Mouse (Mus musculus) forebrain, embryonic 16.5 days (tissue): Measurements from ENCODE around the gene Klrc1. TPM values are rescaled to one million over a fixed set of nuclear protein-coding genes. Genes with fewer than 3 reads are reported as not detected.
"Not testable (repeated sequence)": the region's sequence is repeated elsewhere in the genome, so short reads cannot be mapped to it uniquely, and the experiment has no call there.

Experiments
- ATAC-seq: fragments of 200-750 bp; cut with Nextera tagmentation; 2 replicates; pipeline ENCODE4 v1.8.0; 2017; ENCODE audit warnings: mild to moderate bottlenecking, moderate library complexity
- H3K27ac ChIP-seq: fragments of 300-500 bp; sonication (generic); 2 replicates; pipeline ENCODE4 v1.5.1; 2014; ENCODE audit warnings: low read length, control low read depth
- H3K27me3 ChIP-seq: fragments of 300-500 bp; sonication (generic); replicated peaks from 2 replicates; pipeline ENCODE4 v1.6.1; 2014; ENCODE audit warnings: low read length; ENCODE audit not compliant: control insufficient read depth, insufficient read depth
- H3K36me3 ChIP-seq: fragments of 300-500 bp; sonication (generic); 2 replicates; pipeline ENCODE4 v1.6.1; 2014; ENCODE audit not compliant: control insufficient read depth, insufficient read depth
- H3K4me1 ChIP-seq: fragments of 300-500 bp; sonication (generic); replicated peaks from 2 replicates; pipeline ENCODE4 v1.6.1; 2014; ENCODE audit warnings: low read length; ENCODE audit not compliant: control insufficient read depth, insufficient read depth
- H3K4me2 ChIP-seq: fragments of 300-500 bp; sonication (generic); 2 replicates; pipeline ENCODE4 v1.6.1; 2014; ENCODE audit warnings: mild to moderate bottlenecking, low read length, control low read depth
- H3K4me3 ChIP-seq: fragments of 300-500 bp; sonication (generic); replicated peaks from 2 replicates; pipeline ENCODE4 v1.5.1; 2014; ENCODE audit warnings: mild to moderate bottlenecking, low read length, control low read depth
- H3K9ac ChIP-seq: fragments of 300-500 bp; sonication (generic); replicated peaks from 2 replicates; pipeline ENCODE4 v1.6.1; 2014; ENCODE audit warnings: low read depth, low read length, control low read depth
- H3K9me3 ChIP-seq: fragments of 300-500 bp; sonication (generic); 2 replicates; pipeline ENCODE4 v1.6.1; 2016; ENCODE audit warnings: low read length; ENCODE audit not compliant: control insufficient read depth
- WGBS: fragments of 180-500 bp; shearing (Covaris S2); extraction: QIAGEN DNeasy Blood & Tissue Kit; methylation state at CpG from one replicate; pipeline ENCODE4 v1.1.7; 2014; 5-methylcytosine and 5-hydroxymethylcytosine counted together
- polyA plus RNA-seq: library from polyadenylated mRNA; unstranded; fragments of >200 nt; fragmentation: Nextera tagmentation; extraction: Ambion mirVana; gene quantifications from 2 replicates; pipeline ENCODE4 v1.2.1, GENCODE M21; 2015

Klrc1 gene
- polyA plus RNA-seq: not detected in 2 replicates

DNA sequence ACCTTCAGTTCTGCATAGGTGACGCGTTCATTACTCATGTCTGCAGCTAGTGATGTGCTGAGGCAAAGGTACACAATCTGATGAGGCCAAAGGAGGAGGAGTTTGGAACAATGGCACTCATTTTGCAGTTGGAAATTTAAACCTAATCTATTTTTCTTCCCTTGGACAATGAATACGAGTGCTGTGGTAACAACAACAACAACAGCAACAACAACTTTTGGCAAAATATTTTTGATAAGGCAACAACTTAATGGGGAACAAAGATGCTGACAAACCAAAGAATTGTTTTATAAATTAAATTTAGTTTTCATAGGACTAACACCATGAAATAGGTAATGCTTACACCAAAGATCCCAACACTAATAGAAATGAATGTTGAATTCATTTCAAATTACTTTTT lies at the start of gene Klrc1:
Gene Klrc1, minus strand, starts transcription at position 101 of the 400 bp plus-strand sequence.
- H3K36me3 ChIP-seq: no peaks in the 10 kb centered on the region
- H3K4me2 ChIP-seq: no peak within 1 kb of the TSS
- no peaks in the 10 kb centered on the region for H3K4me1 ChIP-seq
- no peaks in the 10 kb centered on the region for H3K9me3 ChIP-seq
- 84% methylated on average over 3 of the region's 3 CpGs for WGBS
- no peak within 1 kb of the TSS for H3K9ac ChIP-seq
- H3K27ac ChIP-seq: no peak within 1 kb of the TSS
- no peaks in the 10 kb centered on the region for H3K27me3 ChIP-seq
- H3K4me3 ChIP-seq: no peak within 1 kb of the TSS
- ATAC-seq: no peak

DNA sequence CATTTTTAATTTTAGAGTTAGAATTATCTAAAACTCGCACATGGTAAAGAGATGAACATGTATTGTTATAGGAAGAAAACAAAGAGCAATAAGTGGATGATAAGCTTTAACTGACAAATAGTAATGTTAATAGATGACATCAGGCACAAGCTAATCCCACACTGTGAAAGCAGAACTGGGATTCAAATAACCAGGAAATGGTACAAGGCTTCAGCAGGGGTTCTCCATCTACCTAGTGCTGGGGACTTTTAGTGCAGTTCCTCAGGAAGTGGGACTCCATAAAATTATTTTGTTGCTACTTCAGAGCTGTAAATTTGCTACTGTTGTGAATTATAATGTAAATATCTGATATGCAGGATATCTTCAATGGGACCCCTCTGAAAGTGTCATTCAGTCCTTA lies 48.5 kb upstream of the Klrc1 start:
- no peaks in the 10 kb centered on the region for H3K4me1 ChIP-seq
- 85% methylated on average over 1 of the region's 1 CpGs for WGBS
- no peak overlapping the region for H3K4me2 ChIP-seq
- H3K36me3 ChIP-seq: no peaks in the 10 kb centered on the region
- H3K9ac ChIP-seq: no peak overlapping the region
- no peak for ATAC-seq
- no peaks in the 10 kb centered on the region for H3K9me3 ChIP-seq
- H3K27ac ChIP-seq: no peak overlapping the region
- H3K27me3 ChIP-seq: no peaks in the 10 kb centered on the region
- no peak overlapping the region for H3K4me3 ChIP-seq

DNA sequence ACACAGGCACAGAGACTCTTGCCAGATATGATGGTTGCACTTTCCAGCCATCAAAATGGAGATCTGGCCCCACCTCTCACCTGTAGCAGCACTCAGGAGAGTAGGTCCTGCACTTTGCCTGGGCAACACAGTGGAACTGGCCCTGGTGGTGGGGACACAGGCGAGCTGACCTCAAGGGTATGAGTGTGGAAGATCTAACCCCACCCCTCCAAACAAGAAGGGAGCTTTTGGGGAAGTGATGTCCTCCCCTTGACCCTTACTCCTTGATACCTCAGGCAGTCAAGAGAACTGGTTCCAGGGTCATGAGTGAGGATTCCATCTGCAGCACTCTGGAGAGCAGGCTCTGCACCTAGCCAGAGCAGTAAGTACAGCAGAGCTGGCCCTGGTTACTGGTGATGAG lies 42.6 kb upstream of the Klrc1 start:
- Histone ChIP-seq H3K4me1 (no peaks in the 10 kb centered on the region), H3K9ac (no peak overlapping the region), H3K27ac (no peak overlapping the region), H3K4me2 (no peak overlapping the region), H3K4me3 (no peak overlapping the region), H3K36me3 (no peaks in the 10 kb centered on the region), H3K27me3 (no peaks in the 10 kb centered on the region), H3K9me3 (no peaks in the 10 kb centered on the region)
- 57% methylated on average over 1 of the region's 1 CpGs for WGBS
- ATAC-seq: no peak

DNA sequence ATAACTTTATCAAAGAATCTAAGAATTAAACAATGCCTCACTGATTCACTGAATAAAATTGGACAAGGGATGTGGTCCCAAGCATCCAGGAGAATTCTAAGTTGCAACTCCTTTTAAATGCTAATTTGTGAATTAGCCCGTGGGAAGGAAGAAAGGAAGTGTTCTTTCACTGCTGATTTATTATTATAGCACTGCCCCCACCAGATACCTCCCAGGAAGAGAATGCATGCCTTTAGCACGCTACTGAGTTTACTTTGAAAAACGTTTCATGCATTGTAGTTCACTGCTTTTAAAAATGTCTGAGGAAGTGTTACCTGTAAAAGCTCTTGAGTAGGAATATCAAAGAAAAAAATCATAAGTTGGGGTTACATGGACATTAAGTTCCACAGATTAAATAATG lies 41.7 kb upstream of the Klrc1 start:
- ATAC-seq: no peak
- Histone ChIP-seq H3K9ac (no peak overlapping the region), H3K27ac (no peak overlapping the region), H3K4me1 (no peaks in the 10 kb centered on the region), H3K4me2 (no peak overlapping the region), H3K36me3 (no peaks in the 10 kb centered on the region), H3K9me3 (no peaks in the 10 kb centered on the region), H3K27me3 (no peaks in the 10 kb centered on the region), H3K4me3 (no peak overlapping the region)
- 21% methylated on average over 3 of the region's 3 CpGs for WGBS

DNA sequence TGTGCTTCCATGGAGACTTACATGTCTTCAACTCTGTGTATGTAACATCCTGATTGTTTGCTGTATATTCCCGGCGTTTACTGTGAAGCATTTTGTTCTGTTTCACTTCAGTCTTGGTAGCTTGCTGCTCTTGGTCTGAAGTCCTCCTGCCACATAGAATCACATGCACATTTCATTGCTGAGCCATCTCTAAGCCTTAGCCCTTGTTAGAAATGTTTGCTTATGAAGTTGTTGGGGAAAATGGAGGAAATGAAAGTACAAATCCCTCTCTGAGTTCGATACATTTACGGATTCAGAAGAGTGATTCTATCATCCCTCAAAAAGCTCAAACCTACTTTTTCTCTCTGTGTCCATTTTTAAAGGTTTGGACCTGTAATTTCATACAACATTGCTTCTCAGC lies 38.3 kb upstream of the Klrc1 start, which contains the start of gene Klri1:
Gene Klri1, minus strand, starts transcription at position 101 of the 400 bp plus-strand sequence.
- no peaks in the 10 kb centered on the region for H3K4me1 ChIP-seq
- WGBS: 94% methylated on average over 4 of the region's 4 CpGs
- H3K9me3 ChIP-seq: no peaks in the 10 kb centered on the region
- H3K4me2 ChIP-seq: no peak within 1 kb of the TSS
- H3K27me3 ChIP-seq: no peaks in the 10 kb centered on the region
- no peak within 1 kb of the TSS for H3K4me3 ChIP-seq
- H3K27ac ChIP-seq: no peak within 1 kb of the TSS
- no peak for ATAC-seq
- no peaks in the 10 kb centered on the region for H3K36me3 ChIP-seq
- no peak within 1 kb of the TSS for H3K9ac ChIP-seq

DNA sequence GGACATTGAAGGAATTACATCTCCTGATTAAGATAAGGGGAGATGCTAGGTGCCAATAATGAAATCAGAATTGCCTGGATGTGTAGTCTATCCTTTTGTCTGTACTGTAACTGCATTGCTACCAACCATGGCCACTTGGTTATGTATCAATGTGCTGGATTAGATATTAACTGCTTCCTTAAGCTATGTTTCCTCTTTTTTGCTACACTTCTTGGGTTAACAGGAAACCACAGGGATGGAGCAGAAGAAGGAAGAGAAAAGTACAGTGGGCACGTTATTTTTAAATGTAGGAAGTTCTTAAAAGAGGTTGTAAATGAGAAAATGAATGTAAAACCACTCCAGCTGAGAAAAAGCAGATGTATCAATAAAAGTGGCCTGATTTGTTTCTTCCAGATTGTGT lies 34.8 kb upstream of the Klrc1 start:
- H3K27ac ChIP-seq: no peak overlapping the region
- no peak for ATAC-seq
- 40% methylated on average over 1 of the region's 1 CpGs for WGBS

DNA sequence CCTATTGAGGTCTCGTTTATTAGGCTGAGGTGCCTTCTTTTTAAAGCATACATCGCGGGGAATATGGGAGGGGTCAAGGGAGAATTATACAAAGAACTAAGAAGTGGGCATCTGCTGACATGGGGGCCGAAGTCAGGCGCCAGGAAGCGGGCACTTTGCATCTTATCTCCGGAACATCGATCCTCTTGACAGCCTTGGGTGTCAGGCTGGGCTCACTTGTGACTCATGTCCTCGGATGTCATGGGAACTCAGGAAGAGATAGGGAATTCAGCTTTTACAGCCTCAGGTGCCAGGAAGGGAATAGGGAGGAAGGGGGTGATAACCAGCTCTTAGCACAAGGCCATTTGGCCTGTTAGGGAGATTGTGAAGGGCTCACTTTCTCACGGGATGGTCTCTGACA lies 12.7 kb upstream of the Klrc1 start:
- not testable (repeated sequence) for H3K27ac ChIP-seq, H3K36me3 ChIP-seq, H3K4me3 ChIP-seq, H3K9me3 ChIP-seq, H3K4me2 ChIP-seq, ATAC-seq, H3K4me1 ChIP-seq, H3K9ac ChIP-seq, H3K27me3 ChIP-seq
- WGBS: 82% methylated on average over 10 of the region's 10 CpGs

More for the DNA sequence above, 34.8 kb upstream of the Klrc1 start:
- Histone ChIP-seq H3K27me3 (no peaks in the 10 kb centered on the region), H3K9ac (no peak overlapping the region), H3K4me1 (no peaks in the 10 kb centered on the region), H3K9me3 (0 out of 2 replicates have a peak, but pooled peaks cover 3% of the 10 kb centered on the region), H3K4me3 (no peak overlapping the region), H3K36me3 (no peaks in the 10 kb centered on the region), H3K4me2 (no peak overlapping the region)

DNA sequence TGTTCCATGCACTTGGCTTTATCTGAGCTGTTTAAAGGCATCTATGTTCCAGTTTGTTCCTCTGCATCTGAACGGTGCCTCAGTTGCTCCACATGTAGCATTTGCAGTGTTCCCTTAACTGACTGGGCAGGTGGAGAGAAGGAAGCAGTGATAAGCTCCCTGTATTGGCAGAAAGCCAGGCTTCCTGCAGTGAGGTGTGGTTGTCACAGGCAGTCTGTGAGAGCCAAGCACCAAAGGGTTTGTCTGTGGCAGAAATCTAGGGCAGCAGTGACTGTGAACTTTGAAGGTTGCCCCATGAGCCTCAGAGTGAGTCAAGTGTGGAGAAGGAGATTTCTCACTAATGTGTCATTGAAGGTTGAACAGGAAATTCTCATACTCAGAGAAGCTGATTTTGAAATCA lies 1.6 kb upstream of the Klrc1 start:
- Histone ChIP-seq H3K4me1 (no peaks in the 10 kb centered on the region), H3K4me2 (no peak overlapping the region), H3K4me3 (no peak overlapping the region), H3K27me3 (no peaks in the 10 kb centered on the region), H3K9ac (no peak overlapping the region), H3K36me3 (no peaks in the 10 kb centered on the region), H3K27ac (no peak overlapping the region), H3K9me3 (no peaks in the 10 kb centered on the region)
- no peak for ATAC-seq
- 73% methylated on average over 1 of the region's 1 CpGs for WGBS

DNA sequence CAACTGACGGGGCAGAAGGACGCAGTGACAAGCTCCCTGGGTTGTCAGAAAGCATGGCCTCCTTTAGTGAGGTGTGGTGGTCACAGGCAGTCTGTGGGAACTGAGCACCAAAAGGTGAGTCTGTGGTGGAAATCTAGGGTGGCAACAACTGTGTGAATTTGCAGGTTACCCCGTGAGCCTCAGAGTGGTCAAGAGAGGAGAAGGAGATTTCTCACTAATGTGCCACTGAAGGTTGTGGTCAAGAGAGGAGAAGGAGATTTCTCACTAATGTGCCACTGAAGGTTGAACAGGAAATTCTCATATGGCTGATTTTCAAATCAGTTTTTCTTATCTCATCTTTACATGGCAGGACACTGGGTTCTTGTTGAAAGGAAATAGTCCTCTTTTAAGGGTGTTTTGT lies 17.5 kb downstream of the Klrc1 start:
- H3K36me3 ChIP-seq, H3K4me2 ChIP-seq, H3K9ac ChIP-seq, H3K27me3 ChIP-seq, ATAC-seq, H3K4me3 ChIP-seq, H3K27ac ChIP-seq, H3K9me3 ChIP-seq, H3K4me1 ChIP-seq: not testable (repeated sequence)
- WGBS: no CpG with 5 or more reads among the region's 3 CpGs

DNA sequence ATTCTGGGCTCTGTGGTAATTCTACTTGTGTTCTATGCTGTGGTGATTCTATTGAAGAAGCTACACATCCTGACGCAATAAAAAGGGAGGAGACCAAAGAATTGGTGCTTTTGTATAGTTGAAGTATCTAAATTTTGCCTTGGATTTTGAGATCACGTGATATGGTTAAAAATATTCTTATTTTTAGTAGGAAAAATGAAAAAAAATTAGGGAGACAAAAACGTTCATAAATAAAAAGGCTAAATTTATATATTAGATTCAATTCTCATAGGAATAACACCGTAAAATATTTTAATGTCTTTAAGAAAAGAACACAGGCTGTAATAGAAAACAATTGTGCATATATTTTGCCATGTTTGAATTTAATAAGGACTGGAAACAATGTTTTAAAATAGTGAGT lies 18.2 kb downstream of the Klrc1 start, which contains the start of gene Klrc2:
Gene Klrc2, minus strand, starts transcription at position 101 of the 400 bp plus-strand sequence.
- not testable (repeated sequence) for H3K4me3 ChIP-seq, H3K9me3 ChIP-seq, H3K27me3 ChIP-seq, H3K27ac ChIP-seq, ATAC-seq, H3K36me3 ChIP-seq, H3K4me2 ChIP-seq, H3K4me1 ChIP-seq, H3K9ac ChIP-seq
- WGBS: 77% methylated on average over 4 of the region's 4 CpGs
